Mouse (Mus musculus): ENCODE results near the gene Pnma3.

GRCm38 (mm10) chrX:73063512-73064414 is 824 bp upstream of the Pnma3 start:
- TF ChIP-seq POLR2A (IDR thresholded peaks at IDR 0.05; ENCODE audit: borderline replicate concordance, insufficient read depth, low read length) (no peak), CTCF (IDR thresholded peaks at IDR 0.05; ENCODE audit: borderline replicate concordance, insufficient read depth, low read depth, low read length) (no peak)

Measured in cerebellum, adult 2 months (tissue).